Mouse (Mus musculus): ENCODE data around the gene Astn2. TPM values are rescaled to one million over a fixed set of nuclear protein-coding genes. Genes with fewer than 3 reads are reported as not detected.

Astn2 gene
- polyA plus RNA-seq, 1 experiment = 1.1 TPM

DNA sequence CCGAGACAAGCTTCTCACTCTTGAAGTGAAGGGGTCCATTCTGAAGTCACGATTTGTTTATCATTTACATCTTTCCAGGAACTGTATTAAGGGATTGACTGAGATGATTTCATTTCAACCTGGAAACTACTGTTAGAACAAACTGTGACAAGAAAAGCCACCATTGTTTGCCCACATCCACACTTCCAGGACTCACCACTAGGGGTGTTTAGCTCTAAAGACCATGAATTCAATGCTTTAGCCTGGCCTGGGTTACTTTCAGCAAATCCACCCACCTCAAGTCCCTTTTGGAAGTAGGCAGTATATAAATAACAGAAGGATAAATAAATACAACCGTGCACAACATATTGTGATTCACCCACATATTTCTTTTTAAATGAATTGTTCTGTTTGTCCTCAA, 370.6 kb downstream of the Astn2 start:
- TF ChIP-seq POLR2A (IDR thresholded peaks at IDR 0.05; ENCODE audit: borderline replicate concordance, control insufficient read depth, low read depth, low read length) (no peak), CTCF (IDR thresholded peaks at IDR 0.05; ENCODE audit: control insufficient read depth, insufficient read depth, low read length) (no peak)

DNA sequence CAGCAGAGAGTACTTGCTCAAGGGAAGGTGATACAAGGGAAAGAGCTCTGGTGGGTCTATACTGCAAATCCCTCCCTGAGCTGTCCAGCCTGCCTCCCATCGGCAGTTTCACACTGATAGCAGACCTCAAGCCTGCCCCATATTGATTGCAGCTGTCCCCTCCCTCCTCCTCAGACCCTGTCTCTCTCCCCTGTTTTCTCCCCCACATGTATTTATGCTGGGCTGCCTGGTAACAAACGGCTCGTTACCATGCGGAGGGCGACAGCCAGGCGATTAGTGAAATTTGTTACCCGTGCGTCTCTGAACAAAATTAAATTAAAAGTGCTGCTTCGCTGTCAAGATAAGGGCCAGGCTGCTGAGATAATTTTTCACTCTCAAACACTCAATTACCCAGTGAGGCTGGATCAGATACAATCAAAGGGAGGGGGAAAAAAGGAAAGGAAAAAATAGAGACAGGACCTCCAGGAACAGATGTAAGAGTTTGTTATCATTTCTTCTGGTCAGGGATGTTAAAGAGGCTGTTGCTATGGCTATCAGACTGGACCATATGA, 373.0 kb downstream of the Astn2 start:
- no peak overlapping the region for H3K27ac ChIP-seq (ENCODE audit: control insufficient read depth, insufficient read depth, low read depth, low read length, poor library complexity)
- H3K4me1 ChIP-seq (ENCODE audit: control insufficient read depth, insufficient read depth, low read length) = no peaks in the 10 kb centered on the region
- no peak overlapping the region for H3K4me3 ChIP-seq (replicated peaks; ENCODE audit: control insufficient read depth, low read depth, low read length)
- WGBS = 89% methylated on average over 9 of the region's 9 CpGs
- no peak for TF ChIP-seq CTCF (IDR thresholded peaks at IDR 0.05; ENCODE audit: control insufficient read depth, insufficient read depth, low read length)
- TF ChIP-seq POLR2A (IDR thresholded peaks at IDR 0.05; ENCODE audit: borderline replicate concordance, control insufficient read depth, low read depth, low read length) = no peak

More for the DNA sequence above, 370.6 kb downstream of the Astn2 start:
- no peak overlapping the region for H3K4me3 ChIP-seq (replicated peaks; ENCODE audit: control insufficient read depth, low read depth, low read length)
- no peaks in the 10 kb centered on the region for H3K4me1 ChIP-seq (ENCODE audit: control insufficient read depth, insufficient read depth, low read length)
- H3K27ac ChIP-seq (ENCODE audit: control insufficient read depth, insufficient read depth, low read depth, low read length, poor library complexity) = no peak overlapping the region
- WGBS = 63% methylated on average over 3 of the region's 3 CpGs

DNA sequence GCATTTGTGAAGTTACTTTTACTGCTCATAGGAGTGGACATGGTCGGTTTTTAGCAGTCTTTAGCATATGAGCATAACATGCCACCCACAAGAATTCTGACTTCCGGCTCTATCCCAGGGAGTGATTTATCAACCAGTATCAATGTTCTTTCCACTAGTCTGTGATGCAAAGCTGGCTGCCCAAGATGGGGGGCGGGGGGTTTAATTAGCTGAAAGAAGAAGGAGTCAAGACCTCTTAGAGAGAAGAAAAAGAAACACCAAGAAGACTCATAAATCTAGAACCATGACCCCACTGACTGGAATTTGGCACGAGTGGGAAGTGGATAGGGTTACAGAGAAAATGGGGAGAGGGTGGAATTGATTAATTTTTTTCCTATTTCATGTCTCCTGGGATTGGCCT, 374.5 kb downstream of the Astn2 start:
- Histone ChIP-seq H3K4me1 (ENCODE audit: control insufficient read depth, insufficient read depth, low read length) (no peaks in the 10 kb centered on the region), H3K27ac (ENCODE audit: control insufficient read depth, insufficient read depth, low read depth, low read length, poor library complexity) (no peak overlapping the region), H3K4me3 (replicated peaks; ENCODE audit: control insufficient read depth, low read depth, low read length) (no peak overlapping the region)
- TF ChIP-seq POLR2A (IDR thresholded peaks at IDR 0.05; ENCODE audit: borderline replicate concordance, control insufficient read depth, low read depth, low read length) (no peak), CTCF (IDR thresholded peaks at IDR 0.05; ENCODE audit: control insufficient read depth, insufficient read depth, low read length) (no peak)
- WGBS = 64% methylated on average over 4 of the region's 4 CpGs

DNA sequence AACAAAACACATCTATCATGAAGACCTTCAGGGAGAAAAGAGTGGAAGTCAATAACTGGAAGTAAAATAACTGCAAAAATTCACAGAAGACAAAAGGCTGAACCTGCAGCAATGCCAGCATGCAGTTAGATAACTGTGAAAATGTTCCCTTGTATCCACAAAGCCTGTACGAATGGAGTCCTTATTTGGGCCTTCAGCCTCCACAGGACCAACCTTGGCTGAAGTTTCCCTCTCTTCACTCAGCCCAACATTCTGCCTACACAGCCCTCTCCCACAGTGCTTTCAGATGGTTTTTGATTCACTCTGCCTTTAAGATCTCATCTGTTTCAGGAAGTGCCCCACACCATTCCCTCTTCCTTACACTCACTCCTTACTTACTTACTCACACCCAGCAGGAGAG, 376.5 kb downstream of the Astn2 start:
- Histone ChIP-seq H3K4me3 (replicated peaks; ENCODE audit: control insufficient read depth, low read depth, low read length) (no peak overlapping the region), H3K27ac (ENCODE audit: control insufficient read depth, insufficient read depth, low read depth, low read length, poor library complexity) (no peak overlapping the region), H3K4me1 (ENCODE audit: control insufficient read depth, insufficient read depth, low read length) (no peaks in the 10 kb centered on the region)
- 78% methylated on average over 1 of the region's 1 CpGs for WGBS
- TF ChIP-seq POLR2A (IDR thresholded peaks at IDR 0.05; ENCODE audit: borderline replicate concordance, control insufficient read depth, low read depth, low read length) (no peak), CTCF (IDR thresholded peaks at IDR 0.05; ENCODE audit: control insufficient read depth, insufficient read depth, low read length) (no peak)

DNA sequence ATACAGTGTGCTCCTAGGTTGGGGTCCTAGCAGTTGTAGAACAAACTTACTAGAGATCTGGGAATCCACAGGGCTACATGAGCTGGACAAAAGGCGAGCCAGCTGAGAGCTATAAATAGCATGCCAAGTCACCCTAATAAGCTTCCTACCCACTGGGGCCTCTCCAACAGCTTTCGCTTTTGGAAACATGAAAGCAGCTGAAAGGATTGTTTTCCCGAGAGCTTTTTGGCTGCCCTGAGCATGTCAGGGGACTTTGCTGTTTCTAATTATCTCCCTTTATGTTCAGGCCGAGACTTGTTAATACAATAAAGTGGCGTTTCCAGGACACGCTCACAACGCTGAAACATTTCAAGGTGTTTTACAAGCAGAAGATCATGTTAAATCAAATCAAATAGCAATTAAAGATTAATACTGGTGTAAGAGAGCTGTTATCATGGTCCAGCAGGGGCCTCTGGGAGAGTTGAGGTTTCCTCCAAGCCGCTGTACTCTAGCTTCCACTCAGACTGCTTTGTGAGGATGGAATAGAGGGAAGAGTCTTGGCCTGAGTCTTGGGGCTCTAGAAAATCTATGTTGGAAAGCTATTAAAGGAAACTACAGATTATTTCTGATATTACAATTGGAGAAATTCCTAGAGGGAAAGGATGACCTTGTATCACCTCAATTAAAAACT, 378.9 kb downstream of the Astn2 start:
- Histone ChIP-seq H3K4me3 (replicated peaks; ENCODE audit: control insufficient read depth, low read depth, low read length) (no peak overlapping the region), H3K4me1 (ENCODE audit: control insufficient read depth, insufficient read depth, low read length) (no peaks in the 10 kb centered on the region), H3K27ac (ENCODE audit: control insufficient read depth, insufficient read depth, low read depth, low read length, poor library complexity) (no peak overlapping the region)
- TF ChIP-seq POLR2A (IDR thresholded peaks at IDR 0.05; ENCODE audit: borderline replicate concordance, control insufficient read depth, low read depth, low read length) = no peak
- no peak for TF ChIP-seq CTCF (IDR thresholded peaks at IDR 0.05; ENCODE audit: control insufficient read depth, insufficient read depth, low read length)
- 53% methylated on average over 8 of the region's 8 CpGs for WGBS

DNA sequence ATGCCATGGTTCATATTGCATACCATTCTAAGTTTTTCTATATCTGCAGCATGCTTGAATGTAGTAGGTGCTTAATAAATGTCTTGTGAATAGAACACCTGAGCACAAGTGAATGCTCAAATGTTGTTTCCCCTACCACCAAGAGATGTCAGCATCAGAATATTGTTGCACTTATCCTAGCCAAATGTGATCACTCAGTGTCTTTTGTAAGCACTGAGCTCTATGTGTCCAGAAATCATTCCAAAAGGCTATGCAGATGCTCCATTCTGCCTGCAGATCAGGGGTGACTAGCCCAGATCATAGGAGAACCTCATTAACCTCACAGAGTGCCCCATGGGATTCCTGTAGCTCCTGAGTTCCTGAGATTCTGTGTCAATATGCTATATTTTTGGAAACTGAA, 401.5 kb downstream of the Astn2 start:
- H3K4me1 ChIP-seq (ENCODE audit: control insufficient read depth, insufficient read depth, low read length) = no peaks in the 10 kb centered on the region
- no peak overlapping the region for H3K4me3 ChIP-seq (replicated peaks; ENCODE audit: control insufficient read depth, low read depth, low read length)
- TF ChIP-seq CTCF (IDR thresholded peaks at IDR 0.05; ENCODE audit: control insufficient read depth, insufficient read depth, low read length) (no peak), POLR2A (IDR thresholded peaks at IDR 0.05; ENCODE audit: borderline replicate concordance, control insufficient read depth, low read depth, low read length) (no peak)
- no peak overlapping the region for H3K27ac ChIP-seq (ENCODE audit: control insufficient read depth, insufficient read depth, low read depth, low read length, poor library complexity)

DNA sequence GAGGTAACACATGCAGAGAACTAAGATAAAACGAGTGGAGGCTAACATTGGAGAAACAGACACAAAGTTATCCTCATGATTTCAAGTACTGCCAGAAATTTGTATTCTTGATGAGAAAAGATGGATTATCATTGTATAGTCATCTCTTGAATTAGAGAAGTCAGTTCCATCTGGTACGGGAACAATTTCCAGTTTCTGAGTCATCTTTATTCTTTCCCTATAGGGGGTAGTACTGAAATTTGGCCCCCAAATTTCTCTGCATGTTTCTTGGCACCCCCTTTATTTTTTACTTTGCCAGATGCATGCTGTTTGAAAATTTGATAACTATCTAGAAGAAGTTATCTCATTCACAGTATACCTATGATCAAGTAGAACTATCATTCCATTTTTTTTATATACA, 420.8 kb downstream of the Astn2 start:
- Histone ChIP-seq H3K4me3 (replicated peaks; ENCODE audit: control insufficient read depth, low read depth, low read length) (no peak overlapping the region), H3K27ac (ENCODE audit: control insufficient read depth, insufficient read depth, low read depth, low read length, poor library complexity) (no peak overlapping the region), H3K4me1 (ENCODE audit: control insufficient read depth, insufficient read depth, low read length) (no peaks in the 10 kb centered on the region)
- no peak for TF ChIP-seq CTCF (IDR thresholded peaks at IDR 0.05; ENCODE audit: control insufficient read depth, insufficient read depth, low read length)
- no peak for TF ChIP-seq POLR2A (IDR thresholded peaks at IDR 0.05; ENCODE audit: borderline replicate concordance, control insufficient read depth, low read depth, low read length)
- WGBS = 77% methylated on average over 2 of the region's 2 CpGs

DNA sequence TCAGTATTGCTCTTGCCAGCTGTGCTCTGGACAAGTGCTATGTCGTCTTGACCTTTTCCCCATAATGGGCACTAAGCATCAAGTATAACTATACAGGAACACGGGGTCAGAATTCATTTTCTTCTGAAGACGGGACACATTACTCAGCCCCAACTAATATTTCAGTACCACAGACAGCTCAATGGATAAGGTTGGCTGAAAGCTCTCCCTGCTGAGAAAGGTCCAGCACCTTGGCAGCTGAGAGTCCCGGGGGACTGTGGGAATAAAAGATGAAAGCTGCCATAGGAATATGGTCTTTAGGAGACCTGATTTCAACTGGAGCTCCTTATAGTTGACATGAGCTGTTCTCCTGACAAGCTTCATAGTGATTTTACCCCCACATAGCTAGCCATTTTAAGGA, 421.5 kb downstream of the Astn2 start:
- H3K4me3 ChIP-seq (replicated peaks; ENCODE audit: control insufficient read depth, low read depth, low read length) = no peak overlapping the region
- TF ChIP-seq CTCF (IDR thresholded peaks at IDR 0.05; ENCODE audit: control insufficient read depth, insufficient read depth, low read length) (no peak), POLR2A (IDR thresholded peaks at IDR 0.05; ENCODE audit: borderline replicate concordance, control insufficient read depth, low read depth, low read length) (no peak)
- no peaks in the 10 kb centered on the region for H3K4me1 ChIP-seq (ENCODE audit: control insufficient read depth, insufficient read depth, low read length)
- no peak overlapping the region for H3K27ac ChIP-seq (ENCODE audit: control insufficient read depth, insufficient read depth, low read depth, low read length, poor library complexity)
- 62% methylated on average over 4 of the region's 4 CpGs for WGBS

All from bone marrow, adult 2 months (tissue).